Mouse (Mus musculus): Measurements from ENCODE around the gene Rybp. TPM values are rescaled to one million over a fixed set of nuclear protein-coding genes. Genes with fewer than 3 reads are reported as not detected.
A peak's percentile ranks its signal among the peaks of the same experiment; 100 is the strongest.

Rybp gene
- polyA plus RNA-seq, 1 experiment from 2014 or later: 13.7 TPM

DNA sequence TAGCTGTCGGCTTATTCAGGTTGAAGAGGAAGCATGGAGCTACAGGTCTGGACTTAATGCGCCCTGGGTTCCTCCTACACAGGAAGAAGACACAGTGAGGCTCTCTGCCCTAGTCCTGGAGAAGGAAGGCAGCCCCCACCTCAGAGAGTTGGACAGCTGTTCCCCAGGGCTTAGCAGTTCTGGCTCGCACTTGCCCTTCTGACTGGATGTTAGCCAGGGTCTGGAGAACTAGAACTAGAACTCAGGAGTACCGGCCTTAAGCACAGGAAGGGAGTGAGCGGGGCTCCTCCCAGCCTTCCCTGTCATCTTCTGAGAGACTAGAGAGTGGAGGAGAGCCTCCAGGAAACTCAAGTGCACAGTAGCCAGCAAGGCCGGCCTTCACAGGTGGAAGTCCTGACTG is 71.5 kb downstream of the Rybp start:
- Histone ChIP-seq H3K27me3 (ENCODE audit: insufficient read depth, low read length) (no peaks in the 10 kb centered on the region), H3K9ac (no peak overlapping the region), H3K4me1 (ENCODE audit: insufficient read depth) (peaks cover 54% of the 10 kb centered on the region), H3K9me3 (ENCODE audit: low read depth, low read length) (no peaks in the 10 kb centered on the region), H3K4me2 (no peak overlapping the region), H3K4me3 (ENCODE audit: low read depth, low read length) (no peak overlapping the region), H3K27ac (ENCODE audit: low read depth) (no peak overlapping the region), H3K36me3 (ENCODE audit: insufficient read depth) (no peaks in the 10 kb centered on the region)
- WGBS: 37% methylated on average over 6 of the region's 6 CpGs
- TF ChIP-seq CTCF (IDR thresholded peaks at IDR 0.05; ENCODE audit: low read depth): no peak
- DNase-seq (peak; percentile 44), ATAC-seq (ENCODE audit: insufficient read depth) (0 out of 2 replicates have a peak, but pooled peaks have one; percentile 1)

DNA sequence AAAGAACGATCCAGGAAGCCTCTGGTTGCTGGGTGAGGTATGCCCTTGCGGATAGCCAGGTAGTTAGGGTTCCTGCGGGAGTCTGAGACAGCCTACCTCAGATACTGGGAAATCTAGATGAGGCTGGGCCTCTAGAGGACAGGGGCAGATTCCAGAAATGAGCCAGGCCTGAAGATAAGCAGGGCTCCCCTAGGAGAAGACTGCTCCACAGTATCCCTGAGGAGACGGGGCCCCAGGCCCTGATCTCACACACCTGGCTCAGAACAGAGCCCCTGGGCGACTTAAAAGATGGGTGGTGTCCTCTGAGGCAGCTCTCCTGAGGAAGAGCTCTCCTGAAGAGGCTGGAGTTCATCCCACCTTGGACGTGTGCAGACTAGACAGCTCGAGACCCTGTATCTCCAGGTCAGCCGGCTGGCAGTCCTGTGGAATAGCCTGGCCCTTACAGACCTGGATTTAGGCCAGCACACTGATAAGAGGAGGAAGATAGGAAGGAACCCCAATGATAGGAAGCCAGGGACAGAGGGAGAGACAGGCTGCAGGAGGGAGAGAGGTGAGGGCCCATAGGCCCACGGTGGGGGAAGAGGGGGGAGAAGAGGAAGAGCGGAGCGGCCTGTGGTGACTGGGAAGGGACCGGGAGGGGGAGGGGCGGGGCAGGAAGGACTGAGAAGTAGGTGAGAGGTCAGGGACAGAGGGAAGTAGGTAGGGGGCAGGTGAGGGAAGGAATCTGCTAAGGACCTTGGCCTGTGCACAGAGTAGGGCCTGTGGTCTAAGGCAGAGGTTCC is 73.0 kb downstream of the Rybp start:
- Histone ChIP-seq H3K4me1 (ENCODE audit: insufficient read depth) (peaks cover 54% of the 10 kb centered on the region), H3K36me3 (ENCODE audit: insufficient read depth) (no peaks in the 10 kb centered on the region), H3K4me2 (peak overlapping the region; percentile 27; the same call in 1 of the 2 replicates), H3K27ac (ENCODE audit: low read depth) (0 out of 2 replicates have a peak overlapping the region, but pooled peaks have one; percentile 6), H3K9ac (0 out of 2 replicates have a peak overlapping the region, but pooled peaks have one; percentile 3), H3K27me3 (ENCODE audit: insufficient read depth, low read length) (no peaks in the 10 kb centered on the region), H3K4me3 (ENCODE audit: low read depth, low read length) (no peak overlapping the region), H3K9me3 (ENCODE audit: low read depth, low read length) (no peaks in the 10 kb centered on the region)
- 46% methylated on average over 13 of the region's 13 CpGs for WGBS
- TF ChIP-seq CTCF (IDR thresholded peaks at IDR 0.05; ENCODE audit: low read depth): no peak
- ATAC-seq (ENCODE audit: insufficient read depth) (no peak; the same call in 1 of the 2 replicates), DNase-seq (no peak)

DNA sequence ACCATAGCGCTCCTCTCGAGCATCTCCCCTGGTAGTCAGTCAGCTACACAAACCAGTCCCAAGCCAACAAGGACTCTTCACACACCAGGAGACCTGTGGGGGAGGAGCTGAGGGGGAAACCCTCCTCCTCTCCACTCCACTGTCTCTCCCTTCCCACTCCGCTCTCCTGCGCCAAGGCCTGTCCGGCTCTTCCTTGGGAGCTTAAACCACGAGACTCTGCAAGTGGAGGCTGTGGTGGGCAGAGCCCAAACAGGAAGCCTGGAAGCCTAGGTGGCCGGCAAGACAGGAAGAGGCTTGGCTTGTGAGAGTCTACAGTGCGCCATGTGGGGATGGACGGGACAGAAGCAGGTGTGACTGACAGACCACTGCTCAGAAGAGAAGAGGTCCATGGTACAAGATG is 73.7 kb downstream of the Rybp start:
- ATAC-seq (ENCODE audit: insufficient read depth): no peak
- 56% methylated on average over 9 of the region's 9 CpGs for WGBS

DNA sequence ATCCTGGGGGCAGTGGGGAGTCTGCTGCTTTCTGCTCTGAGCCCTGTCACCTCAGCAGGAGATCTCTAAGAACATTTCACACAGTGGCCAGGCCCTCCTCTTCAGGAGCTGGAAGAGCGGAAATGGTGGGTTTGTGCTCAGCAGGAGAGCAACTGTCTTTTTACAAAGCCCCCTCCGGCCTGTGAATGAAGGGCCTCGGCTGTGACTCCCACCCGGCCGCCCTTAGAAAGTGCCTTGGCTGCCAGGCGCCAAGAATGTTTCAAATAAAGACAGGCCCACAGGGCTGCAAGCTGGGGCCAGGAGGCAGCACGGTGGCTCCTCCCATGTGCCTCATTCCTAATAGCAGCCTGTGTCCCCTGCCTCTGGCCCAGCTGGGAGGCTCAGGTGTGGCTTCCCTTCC is 74.5 kb downstream of the Rybp start:
- peak; percentile 58 for ATAC-seq (ENCODE audit: insufficient read depth)
- DNase-seq: peak; percentile 75
- no peak overlapping the region for H3K4me3 ChIP-seq (ENCODE audit: low read depth, low read length)
- H3K27me3 ChIP-seq (ENCODE audit: insufficient read depth, low read length): no peaks in the 10 kb centered on the region
- H3K36me3 ChIP-seq (ENCODE audit: insufficient read depth): no peaks in the 10 kb centered on the region
- TF ChIP-seq CTCF (IDR thresholded peaks at IDR 0.05; ENCODE audit: low read depth): no peak
- WGBS: 15% methylated on average over 7 of the region's 7 CpGs
- no peaks in the 10 kb centered on the region for H3K9me3 ChIP-seq (ENCODE audit: low read depth, low read length)
- peaks cover 47% of the 10 kb centered on the region for H3K4me1 ChIP-seq (ENCODE audit: insufficient read depth)
- H3K9ac ChIP-seq: no peak overlapping the region; the same call in 1 of the 2 replicates
- H3K27ac ChIP-seq (ENCODE audit: low read depth): peak overlapping the region; percentile 63
- no peak overlapping the region for H3K4me2 ChIP-seq

More for the DNA sequence above, 73.7 kb downstream of the Rybp start:
- Histone ChIP-seq H3K4me3 (ENCODE audit: low read depth, low read length) (no peak overlapping the region), H3K9me3 (ENCODE audit: low read depth, low read length) (no peaks in the 10 kb centered on the region), H3K27ac (ENCODE audit: low read depth) (no peak overlapping the region), H3K4me1 (ENCODE audit: insufficient read depth) (peaks cover 51% of the 10 kb centered on the region), H3K36me3 (ENCODE audit: insufficient read depth) (no peaks in the 10 kb centered on the region), H3K27me3 (ENCODE audit: insufficient read depth, low read length) (no peaks in the 10 kb centered on the region), H3K4me2 (no peak overlapping the region), H3K9ac (no peak overlapping the region)
- no peak for TF ChIP-seq CTCF (IDR thresholded peaks at IDR 0.05; ENCODE audit: low read depth)
- DNase-seq: peak; percentile 42

DNA sequence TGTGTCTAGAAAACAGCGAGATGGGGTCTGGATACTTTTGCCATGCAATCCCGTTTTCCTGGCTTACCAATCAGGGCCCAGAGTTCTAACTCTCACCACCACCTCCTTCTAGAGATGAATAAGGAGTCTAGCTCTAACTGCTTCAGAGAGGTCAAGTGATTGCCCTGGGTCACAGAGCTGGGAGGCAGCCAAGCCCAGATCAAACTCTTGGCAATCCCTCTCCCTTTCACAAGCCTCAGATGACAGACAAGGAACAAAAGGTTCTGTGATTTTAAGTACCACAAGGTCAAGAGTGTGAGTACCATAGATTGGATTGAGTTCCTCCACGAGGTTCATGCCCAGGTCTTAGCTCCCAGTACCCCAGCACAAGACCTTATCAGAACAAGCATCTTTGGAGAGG is 75.6 kb downstream of the Rybp start:
- Histone ChIP-seq H3K4me3 (ENCODE audit: low read depth, low read length) (no peak overlapping the region), H3K36me3 (ENCODE audit: insufficient read depth) (no peaks in the 10 kb centered on the region), H3K4me1 (ENCODE audit: insufficient read depth) (peaks cover 54% of the 10 kb centered on the region), H3K9ac (no peak overlapping the region), H3K9me3 (ENCODE audit: low read depth, low read length) (no peaks in the 10 kb centered on the region), H3K4me2 (no peak overlapping the region), H3K27ac (ENCODE audit: low read depth) (no peak overlapping the region), H3K27me3 (ENCODE audit: insufficient read depth, low read length) (no peaks in the 10 kb centered on the region)
- no peak for TF ChIP-seq CTCF (IDR thresholded peaks at IDR 0.05; ENCODE audit: low read depth)
- ATAC-seq (ENCODE audit: insufficient read depth): no peak
- no peak for DNase-seq
- 61% methylated on average over 3 of the region's 3 CpGs for WGBS

DNA sequence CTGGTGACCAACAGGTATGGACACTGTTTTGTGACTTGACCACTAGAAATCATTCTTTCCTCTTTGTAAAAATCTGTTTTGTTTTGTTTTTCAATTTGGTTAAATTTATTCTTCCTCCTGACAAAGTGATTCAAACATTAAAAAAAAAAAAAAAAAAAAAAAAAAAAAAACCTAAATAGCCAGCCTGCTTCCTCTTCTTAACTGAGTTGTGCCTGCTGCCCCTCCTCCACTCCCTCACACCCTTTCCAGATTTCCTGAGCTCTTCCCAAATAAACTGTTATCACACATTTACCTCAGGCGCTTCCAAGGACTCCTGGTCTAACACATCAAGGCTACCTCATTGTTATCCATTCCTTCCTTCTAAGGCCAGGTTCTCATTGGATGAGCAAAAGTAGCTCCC is 76.8 kb downstream of the Rybp start:
- no peak overlapping the region for H3K4me2 ChIP-seq
- H3K36me3 ChIP-seq (ENCODE audit: insufficient read depth): no peaks in the 10 kb centered on the region
- WGBS: 63% methylated on average over 1 of the region's 1 CpGs
- no peaks in the 10 kb centered on the region for H3K9me3 ChIP-seq (ENCODE audit: low read depth, low read length)
- DNase-seq: no peak
- no peak for ATAC-seq (ENCODE audit: insufficient read depth)
- peaks cover 49% of the 10 kb centered on the region for H3K4me1 ChIP-seq (ENCODE audit: insufficient read depth)
- H3K27ac ChIP-seq (ENCODE audit: low read depth): no peak overlapping the region
- no peaks in the 10 kb centered on the region for H3K27me3 ChIP-seq (ENCODE audit: insufficient read depth, low read length)
- H3K9ac ChIP-seq: no peak overlapping the region
- no peak for TF ChIP-seq CTCF (IDR thresholded peaks at IDR 0.05; ENCODE audit: low read depth)
- no peak overlapping the region for H3K4me3 ChIP-seq (ENCODE audit: low read depth, low read length)

DNA sequence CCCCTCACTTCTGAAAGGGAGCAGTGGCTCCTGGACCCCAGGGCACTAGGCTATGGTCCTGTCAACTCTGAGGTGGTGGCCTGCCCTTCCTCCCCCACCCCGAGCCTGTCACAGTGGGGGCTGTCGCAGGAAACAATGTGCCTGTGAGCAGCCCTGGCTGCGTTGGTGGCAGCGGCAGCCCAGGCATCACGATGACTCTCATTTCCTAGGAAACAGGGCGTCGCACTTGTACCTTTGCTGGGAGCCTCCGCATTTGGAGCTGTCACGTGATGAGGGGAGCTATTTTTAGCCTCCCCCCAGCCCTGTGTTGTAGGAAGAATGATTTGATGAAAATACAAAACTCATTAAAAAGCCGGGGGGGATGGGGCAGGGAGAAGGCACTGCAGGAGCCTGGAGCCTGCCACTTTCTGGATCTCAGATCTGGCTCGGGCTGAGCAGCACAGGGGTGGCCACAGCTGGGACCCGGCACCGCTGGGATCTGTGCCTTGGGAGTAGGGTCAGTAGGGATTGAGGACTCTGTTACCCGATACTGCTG is 80.5 kb downstream of the Rybp start:
- peak; percentile 46 for ATAC-seq (ENCODE audit: insufficient read depth)
- Histone ChIP-seq H3K4me3 (ENCODE audit: low read depth, low read length) (no peak overlapping the region), H3K9me3 (ENCODE audit: low read depth, low read length) (no peaks in the 10 kb centered on the region), H3K27me3 (ENCODE audit: insufficient read depth, low read length) (no peaks in the 10 kb centered on the region), H3K4me1 (ENCODE audit: insufficient read depth) (peaks cover 18% of the 10 kb centered on the region), H3K27ac (ENCODE audit: low read depth) (no peak overlapping the region), H3K36me3 (ENCODE audit: insufficient read depth) (no peaks in the 10 kb centered on the region), H3K9ac (no peak overlapping the region), H3K4me2 (peak overlapping the region; percentile 38)
- no peak for TF ChIP-seq CTCF (IDR thresholded peaks at IDR 0.05; ENCODE audit: low read depth)
- DNase-seq: peak; percentile 74
- 2% methylated on average over 14 of the region's 14 CpGs for WGBS

All from lung, embryonic 14.5 days (tissue).